Mouse (Mus musculus): ENCODE measurements around the gene Ppp6r2. TPM values are rescaled to one million over a fixed set of nuclear protein-coding genes. Genes with fewer than 3 reads are reported as not detected.
A peak's percentile ranks its signal among the peaks of the same experiment; 100 is the strongest.

Gene Ppp6r2
- total RNA-seq, 2 experiments from 2014 or later: 161 to 171 TPM

DNA sequence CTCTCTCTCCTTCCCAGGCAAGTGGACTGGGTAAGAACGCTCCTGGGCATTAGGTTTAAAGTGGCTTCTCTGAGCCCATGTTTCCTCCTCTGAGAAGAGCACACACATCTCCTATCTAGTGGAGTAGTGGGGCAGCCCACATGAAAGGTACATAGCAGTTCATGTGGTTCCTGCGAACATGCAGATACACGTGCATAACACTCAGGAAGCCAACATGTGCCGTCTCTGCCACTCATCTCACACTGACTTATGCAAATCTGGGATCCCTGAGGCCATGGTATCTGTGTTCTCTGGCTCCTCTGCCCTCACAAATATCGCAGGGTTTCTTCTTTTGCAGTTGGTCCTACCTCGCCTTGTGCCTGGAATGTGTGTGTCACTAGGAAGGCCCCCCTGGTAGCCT lies 71.2 kb downstream of the Ppp6r2 start:
- Histone ChIP-seq H3K4me3 (no peak overlapping the region), H3K27ac (no peak overlapping the region)
- intact Hi-C loops (cut with DNase I): no loop called here
- DNase-seq (ENCODE audit: extremely low spot score in 1 of 2, low spot score in 2 of 2): no peak
- TF ChIP-seq CTCF (IDR thresholded peaks at IDR 0.05): no peak

DNA sequence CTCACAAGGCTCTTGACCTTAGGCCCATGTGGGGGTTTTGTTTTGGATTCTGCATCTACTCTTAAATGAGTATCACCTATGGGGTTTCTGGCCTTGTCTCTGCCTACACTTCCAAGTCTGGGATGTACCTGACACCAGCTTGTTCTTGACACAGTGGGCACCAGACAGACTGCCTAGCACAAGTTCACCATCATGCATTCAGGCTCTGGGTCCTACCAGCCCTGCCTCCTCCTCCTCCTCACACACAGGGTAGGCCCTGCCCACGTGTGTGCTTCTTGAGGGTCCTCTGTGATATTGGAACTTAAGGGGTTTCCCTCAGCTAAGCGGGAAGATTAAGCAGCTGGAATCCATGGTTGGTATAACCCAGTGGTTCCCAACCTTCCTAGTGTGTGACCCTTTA lies 72.7 kb downstream of the Ppp6r2 start:
- no peak for DNase-seq (ENCODE audit: extremely low spot score in 1 of 2, low spot score in 2 of 2)
- Histone ChIP-seq H3K4me3 (no peak overlapping the region), H3K27ac (no peak overlapping the region)
- no peak for TF ChIP-seq CTCF (IDR thresholded peaks at IDR 0.05)
- intact Hi-C loops (cut with DNase I): no loop called here

DNA sequence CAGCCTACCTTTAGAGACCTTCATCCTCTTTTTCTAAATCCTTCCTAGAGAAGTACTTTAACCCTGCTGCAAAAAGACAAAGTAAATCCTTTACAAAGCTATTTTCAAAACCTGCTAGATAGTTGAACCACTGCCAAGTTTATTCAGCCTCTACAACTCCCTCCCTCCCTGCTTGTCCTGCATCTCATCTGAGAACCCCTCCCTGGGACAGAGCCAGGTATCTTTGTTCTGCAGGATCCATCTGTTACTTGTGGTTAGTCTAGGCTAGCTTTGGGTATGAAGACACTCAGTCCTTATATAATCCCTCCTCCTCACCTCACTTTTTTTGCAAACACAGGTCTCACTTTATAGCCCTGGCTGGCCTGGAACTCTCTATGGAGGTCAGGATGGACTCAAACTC lies 73.7 kb downstream of the Ppp6r2 start:
- DNase-seq (ENCODE audit: extremely low spot score in 1 of 2, low spot score in 2 of 2): no peak
- no peak for TF ChIP-seq CTCF (IDR thresholded peaks at IDR 0.05)
- Histone ChIP-seq H3K27ac (peak overlapping the region; percentile 72), H3K4me3 (no peak overlapping the region)
- intact Hi-C loops (cut with DNase I): no loop called here

- no peak overlapping the region for H3K4me3 ChIP-seq
- no peak for DNase-seq (ENCODE audit: extremely low spot score in 1 of 2, low spot score in 2 of 2)
- intact Hi-C loops (cut with DNase I): no loop called here
- no peak for TF ChIP-seq CTCF (IDR thresholded peaks at IDR 0.05)
- H3K27ac ChIP-seq: peak overlapping the region; percentile 72
These were observed 74.1 kb downstream of the Ppp6r2 start for GRCm38 (mm10) chr15:89285478-89285877.

- Histone ChIP-seq H3K4me3 (no peak overlapping the region), H3K27ac (peak overlapping the region; percentile 45; the same call in 1 of the 2 replicates)
- TF ChIP-seq CTCF (IDR thresholded peaks at IDR 0.05): no peak
- intact Hi-C loops (cut with DNase I): no loop called here
- DNase-seq (ENCODE audit: extremely low spot score in 1 of 2, low spot score in 2 of 2): no peak
These were observed 74.8 kb downstream of the Ppp6r2 start for GRCm38 (mm10) chr15:89286114-89286513.

DNA sequence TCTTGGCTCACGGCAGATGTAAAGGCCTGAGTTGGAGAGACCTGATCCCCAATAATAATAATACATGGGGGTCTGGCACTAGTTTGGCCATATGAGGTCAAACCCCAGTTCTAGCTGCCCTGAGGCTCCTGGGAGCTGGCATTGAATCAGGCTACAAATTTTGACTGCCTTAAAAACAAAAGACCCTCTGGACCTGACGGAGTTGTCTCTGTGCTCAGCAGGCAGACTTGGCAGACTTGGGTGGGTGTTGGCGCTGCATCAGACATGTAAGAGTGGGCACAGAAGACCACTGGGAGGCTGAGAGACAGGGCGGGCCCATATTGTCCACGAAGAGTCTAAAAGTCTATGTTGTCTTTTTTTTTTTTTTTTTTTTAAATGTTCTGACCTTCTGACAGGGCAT lies 75.2 kb downstream of the Ppp6r2 start:
- DNase-seq (ENCODE audit: extremely low spot score in 1 of 2, low spot score in 2 of 2): no peak
- Histone ChIP-seq H3K27ac (no peak overlapping the region), H3K4me3 (no peak overlapping the region)
- no peak for TF ChIP-seq CTCF (IDR thresholded peaks at IDR 0.05)
- intact Hi-C loops (cut with DNase I): no loop called here

DNA sequence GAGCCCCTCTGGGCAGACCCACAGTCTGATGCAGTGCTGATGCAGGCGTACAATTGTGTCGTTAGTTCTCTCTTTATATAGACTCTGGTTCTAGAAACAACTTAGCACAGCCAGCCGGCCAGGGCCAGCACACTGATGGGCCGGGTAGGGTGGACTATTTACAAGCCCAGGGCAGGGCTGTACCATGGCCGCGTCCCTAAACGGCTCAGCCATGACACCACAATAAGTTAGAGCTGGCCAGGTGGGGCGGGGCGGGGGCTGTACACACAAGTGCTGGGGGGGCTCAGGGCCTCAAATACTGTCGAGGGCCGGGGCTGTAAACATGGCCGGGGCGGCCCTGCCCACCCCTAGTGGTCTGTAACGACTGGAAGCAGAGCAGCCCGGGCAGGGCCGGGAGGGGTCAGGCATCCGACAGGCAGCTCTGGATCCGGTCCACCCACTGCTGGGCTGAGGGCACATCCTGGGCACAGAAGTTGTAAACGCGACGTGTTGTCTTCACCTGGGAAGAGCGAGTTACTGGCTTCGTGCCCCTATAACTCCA lies 76.9 kb downstream of the Ppp6r2 start:
- Histone ChIP-seq H3K4me3 (no peak overlapping the region), H3K27ac (no peak overlapping the region)
- DNase-seq (ENCODE audit: extremely low spot score in 1 of 2, low spot score in 2 of 2): no peak
- intact Hi-C loops (cut with DNase I): no loop called here
- TF ChIP-seq CTCF (IDR thresholded peaks at IDR 0.05): no peak

GRCm38 (mm10) chr15:89289455-89289854 lies 78.1 kb downstream of the Ppp6r2 start:
- no peak overlapping the region for H3K27ac ChIP-seq
- DNase-seq (ENCODE audit: extremely low spot score in 1 of 2, low spot score in 2 of 2): no peak
- intact Hi-C loops (cut with DNase I): no loop called here
- H3K4me3 ChIP-seq: no peak overlapping the region
- TF ChIP-seq CTCF (IDR thresholded peaks at IDR 0.05): no peak

DNA sequence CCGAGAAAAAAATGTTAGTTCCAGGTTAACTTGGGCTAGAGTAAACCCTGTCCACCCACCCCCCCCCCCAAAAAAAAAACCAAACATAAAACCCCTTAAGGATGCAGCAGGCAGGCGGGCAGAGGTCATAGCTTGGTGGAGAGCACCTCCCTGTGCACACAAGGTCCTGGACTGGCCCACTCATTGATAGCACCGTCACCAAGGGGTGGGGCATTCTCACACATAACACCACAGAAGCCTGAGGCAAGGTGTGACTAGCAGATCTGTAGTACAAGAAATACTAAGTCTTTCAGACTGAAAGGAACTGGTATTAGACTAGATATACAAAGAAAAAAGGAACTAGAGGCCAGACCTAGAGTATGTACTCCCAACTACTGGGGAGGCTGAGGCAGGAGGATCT lies 80.2 kb downstream of the Ppp6r2 start:
- TF ChIP-seq CTCF (IDR thresholded peaks at IDR 0.05): no peak
- Histone ChIP-seq H3K4me3 (no peak overlapping the region), H3K27ac (no peak overlapping the region)
- intact Hi-C loops (cut with DNase I): no loop called here
- DNase-seq (ENCODE audit: extremely low spot score in 1 of 2, low spot score in 2 of 2): no peak

- H3K4me3 ChIP-seq: no peak overlapping the region
- DNase-seq (ENCODE audit: extremely low spot score in 1 of 2, low spot score in 2 of 2): no peak
- TF ChIP-seq CTCF (IDR thresholded peaks at IDR 0.05): no peak
- intact Hi-C loops (cut with DNase I): no loop called here
- H3K27ac ChIP-seq: no peak overlapping the region
These were observed 81.4 kb downstream of the Ppp6r2 start for GRCm38 (mm10) chr15:89292795-89293194.

DNA sequence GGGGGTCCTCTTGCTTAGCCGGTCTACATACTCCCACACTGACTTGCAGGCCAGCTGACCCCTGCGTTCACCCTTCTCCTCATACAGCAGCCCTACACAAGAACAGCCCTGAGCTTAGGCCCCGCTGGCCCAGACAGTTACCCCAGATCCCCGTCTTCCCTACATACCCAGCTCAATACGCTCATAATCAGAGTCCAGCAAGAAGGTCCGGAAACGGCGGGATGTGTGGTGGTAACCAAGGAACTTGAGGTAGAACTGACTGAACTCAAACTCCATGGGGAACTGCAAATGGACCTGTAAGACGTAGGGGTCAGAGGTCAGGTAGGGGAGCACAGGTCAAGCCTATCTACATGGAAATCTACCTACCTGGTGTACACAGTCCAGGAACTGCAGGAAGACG lies 82.4 kb downstream of the Ppp6r2 start:
- no peak overlapping the region for H3K27ac ChIP-seq
- no peak overlapping the region for H3K4me3 ChIP-seq
- DNase-seq (ENCODE audit: extremely low spot score in 1 of 2, low spot score in 2 of 2): no peak
- intact Hi-C loops (cut with DNase I): no loop called here
- no peak for TF ChIP-seq CTCF (IDR thresholded peaks at IDR 0.05)

DNA sequence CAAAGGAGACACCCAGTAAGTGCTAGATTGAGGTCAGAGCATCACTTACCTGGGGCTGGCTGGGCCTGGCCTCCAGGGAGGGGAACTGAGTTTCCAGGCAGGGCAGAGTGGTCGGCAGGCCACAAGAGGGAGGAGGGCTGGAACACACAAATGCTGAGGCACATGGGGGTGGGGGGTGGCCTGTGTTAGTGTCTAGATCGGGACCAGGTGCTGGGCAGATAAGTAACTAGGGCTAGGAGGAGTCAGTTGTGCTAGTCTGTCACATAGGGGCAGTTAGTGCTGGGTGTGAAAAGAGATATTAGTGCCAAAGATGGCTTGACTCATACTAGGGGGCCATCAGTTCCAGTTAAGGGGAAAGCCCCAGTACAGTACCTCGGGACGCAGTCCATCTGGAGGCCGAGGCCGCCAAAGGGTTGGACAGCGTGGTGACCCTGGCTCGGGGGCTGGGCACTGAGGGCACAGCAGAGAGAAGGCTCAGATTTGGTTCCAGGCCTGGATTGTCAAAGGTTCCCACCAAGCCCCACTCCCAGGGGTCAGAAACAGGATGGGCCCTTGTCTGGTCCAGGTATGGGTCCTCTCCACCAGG lies 84.3 kb downstream of the Ppp6r2 start:
- TF ChIP-seq CTCF (IDR thresholded peaks at IDR 0.05): no peak
- intact Hi-C loops (cut with DNase I): no loop called here
- Histone ChIP-seq H3K4me3 (no peak overlapping the region), H3K27ac (no peak overlapping the region)
- DNase-seq (ENCODE audit: extremely low spot score in 1 of 2, low spot score in 2 of 2): no peak

GRCm38 (mm10) chr15:89296465-89296864 lies 85.1 kb downstream of the Ppp6r2 start:
- DNase-seq (ENCODE audit: extremely low spot score in 1 of 2, low spot score in 2 of 2): no peak
- Histone ChIP-seq H3K4me3 (no peak overlapping the region), H3K27ac (no peak overlapping the region)
- no peak for TF ChIP-seq CTCF (IDR thresholded peaks at IDR 0.05)
- intact Hi-C loops (cut with DNase I): no loop called here

Data from left cerebral cortex, adult 2 months (tissue).